Mouse (Mus musculus) skeletal muscle tissue, postnatal 0 days (tissue): ENCODE results near the gene Igfbpl1. TPM values are rescaled to one million over a fixed set of nuclear protein-coding genes. Genes with fewer than 3 reads are reported as not detected.

ENCODE experiments used
- polyA plus RNA-seq: library from polyadenylated mRNA; unstranded; fragments of >200 nt; fragmentation: Nextera tagmentation; extraction: Ambion mirVana; gene quantifications from 2 replicates; pipeline ENCODE4 v1.2.1, GENCODE M21; 2015

The Igfbpl1 gene
- polyA plus RNA-seq, result not detected in 2 replicates

DNA sequence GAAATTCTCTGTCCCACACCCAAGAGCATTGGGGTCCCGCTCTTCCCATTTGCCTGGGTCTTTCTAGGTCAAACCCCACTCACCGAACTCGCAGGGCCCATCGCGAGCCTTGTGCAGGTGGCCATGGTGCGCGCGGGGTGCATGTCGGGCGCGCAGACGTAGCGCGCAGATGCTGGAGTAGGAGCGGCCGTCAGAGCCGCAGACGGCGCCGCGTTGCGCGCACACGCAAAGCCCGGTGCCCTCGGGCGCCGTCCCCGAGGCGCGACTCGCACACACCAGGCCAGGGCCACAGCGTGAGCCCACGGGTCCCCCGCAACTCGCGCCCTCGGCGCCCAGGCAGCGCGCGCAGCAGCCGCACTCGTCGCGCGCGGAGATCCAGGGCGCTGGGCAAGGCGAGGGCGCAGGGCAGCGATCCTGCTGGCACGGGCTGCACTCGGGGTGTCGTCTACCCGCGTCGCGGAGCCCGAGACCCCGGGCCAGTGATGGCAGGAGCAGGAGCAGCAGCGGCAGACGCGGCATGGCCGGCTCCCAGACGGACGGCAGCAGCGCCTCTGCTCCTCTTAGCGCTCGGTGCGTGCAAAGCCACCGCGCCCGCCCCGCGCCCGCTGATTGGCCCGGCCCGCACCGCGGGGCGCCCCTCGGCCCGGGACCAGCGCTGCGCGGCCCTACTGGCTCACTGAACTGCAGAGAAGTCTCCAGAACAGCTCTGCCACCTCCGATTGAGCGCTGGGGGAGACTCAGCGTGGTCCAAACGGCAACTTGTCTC is at the start of gene Igfbpl1:
Igfbpl1 (minus strand) TSS at position 649 of the 766 bp plus-strand sequence.

DNA sequence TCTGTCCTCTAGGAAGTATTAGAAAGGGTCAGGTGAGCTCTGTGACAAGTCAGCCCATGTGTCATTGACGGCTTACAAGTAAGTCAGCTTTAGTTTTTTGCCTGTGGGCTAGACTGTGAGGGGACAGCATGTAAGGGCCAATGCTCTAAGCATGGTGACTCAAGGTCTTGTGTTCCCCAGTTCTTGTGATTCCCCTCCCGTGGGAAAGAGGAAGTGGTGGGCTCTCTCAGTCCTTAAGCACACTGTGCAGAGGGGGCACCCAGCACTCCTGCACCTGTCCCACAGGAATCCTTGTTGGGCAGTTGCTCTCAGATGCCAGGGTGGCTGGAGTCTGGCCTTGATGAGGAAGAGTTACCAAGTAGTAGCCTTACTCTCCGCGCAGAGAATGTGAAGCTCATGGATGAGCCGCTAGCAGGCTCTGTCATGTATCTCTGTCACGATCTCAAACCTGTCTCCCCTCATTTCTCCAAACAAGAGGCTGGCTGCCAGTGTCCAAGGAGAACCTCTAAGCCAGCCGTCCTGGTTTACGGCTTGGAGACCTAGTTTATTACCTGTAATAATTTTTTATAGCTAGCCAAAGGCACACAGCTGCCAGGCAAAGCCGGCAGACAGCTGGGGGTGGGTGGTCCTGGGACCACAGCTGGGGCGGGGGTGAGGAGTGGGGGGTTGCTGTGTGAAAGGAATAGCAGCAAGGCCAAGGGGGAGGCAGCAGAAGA is 21.5 kb upstream of the Igfbpl1 start, which contains the start of gene Stra6l:
Stra6l (plus strand) TSS at position 556 of the 716 bp plus-strand sequence.

DNA sequence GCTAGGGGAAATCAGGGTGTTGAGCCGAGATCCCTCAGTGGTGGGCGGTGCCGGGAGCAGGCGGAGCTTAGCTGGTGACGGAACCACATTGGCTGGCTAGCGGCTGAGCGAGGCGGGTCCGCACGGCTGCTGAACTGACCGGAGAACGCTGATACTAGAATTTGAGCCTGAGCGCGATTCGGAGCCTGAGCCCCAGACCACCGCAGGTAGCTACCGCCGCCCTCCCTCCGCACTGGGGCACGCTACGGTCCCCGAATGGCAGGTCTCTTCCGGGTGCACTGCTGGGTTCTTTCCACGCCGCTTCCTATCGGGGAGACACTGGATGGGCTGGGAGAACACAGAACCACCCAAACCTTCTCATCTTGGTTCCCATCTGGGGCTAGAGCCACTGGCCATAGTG is 27.8 kb downstream of the Igfbpl1 start, which contains the start of gene Aldh1b1:
Aldh1b1 (plus strand) TSS at position 59 of the 400 bp plus-strand sequence.

Other genes with a start within 250 kb of the Igfbpl1 start
- 1.8 and 3.2 TPM in 2 replicates for gene Aldh1b1, start 27.9 kb downstream of the Igfbpl1 start, polyA plus RNA-seq
- 0.05 and 0.06 TPM in 2 replicates for gene Stra6l, start 21.7 kb upstream of the Igfbpl1 start, polyA plus RNA-seq
- 0.07 TPM in 1 of 2 replicates, not detected in the other for gene Ccdc180, start 63.4 kb upstream of the Igfbpl1 start, polyA plus RNA-seq
- 15.3 and 16.9 TPM in 2 replicates for gene Tdrd7, start 138.4 kb upstream of the Igfbpl1 start, polyA plus RNA-seq
- 204 and 208 TPM in 2 replicates for gene Tmod1, start 212.0 kb upstream of the Igfbpl1 start, polyA plus RNA-seq